Mouse (Mus musculus) liver, postnatal 0 days (tissue): ENCODE measurements around the gene AI854703. TPM values are rescaled to one million over a fixed set of nuclear protein-coding genes. Genes with fewer than 3 reads are reported as not detected.

Experiments used
- ATAC-seq: fragments of 200-750 bp; cut with Nextera tagmentation; 2 replicates; pipeline ENCODE4 v1.8.0; 2017; ENCODE audit warnings: mild to moderate bottlenecking, moderate library complexity
- DNase-seq: peaks from one replicate; pipeline ENCODE4 v3.0.0-alpha.2; 2016
- H3K27ac ChIP-seq: fragments of 300-500 bp; sonication (generic); 2 replicates; pipeline ENCODE4 v1.5.1; 2014; ENCODE audit warnings: antibody characterized with exemption, moderate library complexity, mild to moderate bottlenecking, low read depth
- H3K27me3 ChIP-seq: fragments of 300-500 bp; sonication (generic); 2 replicates; pipeline ENCODE4 v1.6.1; 2014; ENCODE audit warnings: low read length, control low read depth, mixed read lengths; ENCODE audit not compliant: insufficient read depth
- H3K36me3 ChIP-seq: fragments of 300-500 bp; sonication (generic); replicated peaks from 2 replicates; pipeline ENCODE4 v1.6.1; 2014; ENCODE audit warnings: mild to moderate bottlenecking, control low read depth, low read length, moderate library complexity, mixed read lengths; ENCODE audit not compliant: insufficient read depth
- H3K4me1 ChIP-seq: fragments of 300-500 bp; sonication (generic); 2 replicates; pipeline ENCODE4 v1.6.1; 2014; ENCODE audit warnings: antibody characterized with exemption, mild to moderate bottlenecking, control low read depth; ENCODE audit not compliant: insufficient read depth
- H3K4me2 ChIP-seq: fragments of 300-500 bp; sonication (generic); 2 replicates; pipeline ENCODE4 v1.6.1; 2014; ENCODE audit warnings: low read depth, mild to moderate bottlenecking, low read length, moderate library complexity, mixed read lengths
- H3K4me3 ChIP-seq: fragments of 300-500 bp; sonication (generic); 2 replicates; pipeline ENCODE4 v1.5.1; 2014; ENCODE audit warnings: low read depth, low read length
- H3K9ac ChIP-seq: fragments of 300-500 bp; sonication (generic); replicated peaks from 2 replicates; pipeline ENCODE4 v1.6.1; 2014; ENCODE audit warnings: mild to moderate bottlenecking, moderate library complexity
- H3K9me3 ChIP-seq: fragments of 300-500 bp; sonication (generic); 2 replicates; pipeline ENCODE4 v1.6.1; 2016; ENCODE audit warnings: mild to moderate bottlenecking, control low read depth, low read length, mixed read lengths
- CTCF ChIP-seq: sonication (generic); IDR thresholded peaks from 2 replicates; pipeline ENCODE4 v1.5.1; 2016; ENCODE audit warnings: antibody characterized with exemption, low read depth
- EP300 ChIP-seq: IDR thresholded peaks from 2 replicates; pipeline ENCODE4 v1.6.1; 2016; ENCODE audit warnings: antibody characterized with exemption, low read depth, mild to moderate bottlenecking
- WGBS: fragments of 180-500 bp; shearing (Covaris S2); extraction: QIAGEN DNeasy Blood & Tissue Kit; methylation state at CpG from one replicate; pipeline ENCODE4 v1.1.7; 2014; ENCODE audit not compliant: insufficient replicate concordance; 5-methylcytosine and 5-hydroxymethylcytosine counted together
- polyA plus RNA-seq: library from polyadenylated mRNA; unstranded; fragments of >200 nt; fragmentation: Nextera tagmentation; extraction: Ambion mirVana; gene quantifications from 2 replicates; pipeline ENCODE4 v1.2.1, GENCODE M21; 2015

AI854703 gene
- polyA plus RNA-seq: 0.16 and 0.20 TPM in 2 replicates

DNA sequence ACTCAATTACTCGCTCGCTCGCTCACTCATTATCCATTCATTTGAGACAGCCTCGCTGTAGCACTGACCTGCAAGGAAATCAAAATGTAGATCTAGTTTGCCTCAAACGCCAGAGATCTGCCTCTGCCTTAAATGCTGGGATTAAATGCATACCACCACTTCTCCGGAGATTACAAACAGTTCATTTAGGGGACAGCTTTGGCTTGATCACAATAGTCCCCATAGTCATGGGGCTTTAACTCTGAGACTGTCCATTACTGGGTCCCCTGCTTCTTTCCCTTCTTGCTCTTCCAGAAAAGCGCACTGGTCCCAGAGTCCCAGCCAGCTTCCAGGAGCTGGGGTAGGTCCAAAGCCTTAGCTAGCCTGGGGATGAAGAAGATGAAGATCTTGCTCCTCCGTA, at the start of gene AI854703:
Gene AI854703, plus strand, starts transcription at position 301 of the 400 bp plus-strand sequence.
- Histone ChIP-seq H3K27ac (no peak within 1 kb of the TSS), H3K36me3 (no peaks in the 10 kb centered on the region), H3K4me1 (peaks cover 16% of the 10 kb centered on the region), H3K4me2 (peak within 1 kb of the TSS; percentile 79), H3K9ac (peak within 1 kb of the TSS; percentile 46), H3K9me3 (no peaks in the 10 kb centered on the region), H3K4me3 (peak within 1 kb of the TSS; percentile 42), H3K27me3 (peaks cover 20% of the 10 kb centered on the region)
- TF ChIP-seq CTCF (no peak), EP300 (no peak)
- ATAC-seq (no peak), DNase-seq (no peak)
- 52% methylated on average over 8 of the region's 8 CpGs for WGBS

DNA sequence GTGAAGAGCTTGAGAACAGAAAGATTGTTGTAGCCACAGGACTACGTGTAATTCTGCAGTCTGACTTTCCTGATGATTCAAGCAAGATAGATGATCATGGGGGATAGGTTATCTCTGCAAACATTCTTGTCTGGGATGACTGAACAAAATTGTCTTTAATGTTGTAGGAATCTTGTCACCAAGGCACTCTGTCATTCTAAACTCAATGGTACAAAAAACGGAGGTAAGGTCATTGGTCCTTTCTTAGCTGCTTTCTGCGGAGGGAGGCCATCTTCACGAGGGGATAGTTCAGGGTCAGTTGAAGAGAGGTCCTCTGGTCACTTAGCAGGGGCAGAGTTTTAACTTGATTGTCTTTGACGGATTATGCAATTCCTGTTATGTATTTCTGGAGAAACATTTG, 47.8 kb upstream of the AI854703 start:
- TF ChIP-seq EP300: no peak
- TF ChIP-seq CTCF: no peak
- no peaks in the 10 kb centered on the region for H3K9me3 ChIP-seq
- no peaks in the 10 kb centered on the region for H3K4me1 ChIP-seq
- H3K4me2 ChIP-seq: no peak overlapping the region
- no peak overlapping the region for H3K9ac ChIP-seq
- H3K36me3 ChIP-seq: no peaks in the 10 kb centered on the region
- no peak for ATAC-seq
- no peak overlapping the region for H3K4me3 ChIP-seq
- no peaks in the 10 kb centered on the region for H3K27me3 ChIP-seq
- 43% methylated on average over 5 of the region's 5 CpGs for WGBS
- no peak for DNase-seq
- peak overlapping the region; percentile 55 for H3K27ac ChIP-seq

DNA sequence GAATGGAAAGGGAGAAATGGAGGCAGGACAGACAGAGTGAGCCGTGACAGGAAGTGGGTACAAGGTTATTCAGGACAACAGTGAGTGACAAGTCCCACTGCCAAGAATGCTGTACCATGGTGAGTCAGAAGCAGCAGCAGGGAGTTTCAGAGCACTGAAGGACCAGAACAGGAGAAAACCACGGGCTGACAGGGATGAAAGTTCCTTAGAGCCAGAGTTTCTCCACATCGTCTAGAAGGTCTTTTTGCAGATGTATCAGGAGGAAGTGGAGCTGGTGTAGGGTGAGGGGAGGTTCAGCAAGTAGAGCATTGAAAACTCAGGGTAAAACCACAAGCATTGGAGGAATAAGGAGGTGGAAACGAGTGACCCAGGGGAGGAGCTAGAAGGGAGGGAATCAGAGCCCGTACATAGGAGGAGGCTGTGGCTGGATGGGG, 47.3 kb upstream of the AI854703 start:
- no peak for TF ChIP-seq EP300
- no peak for TF ChIP-seq CTCF
- Histone ChIP-seq H3K4me3 (no peak overlapping the region), H3K4me2 (0 out of 2 replicates have a peak overlapping the region, but pooled peaks have one; percentile 13), H3K9ac (no peak overlapping the region), H3K4me1 (no peaks in the 10 kb centered on the region), H3K27me3 (no peaks in the 10 kb centered on the region), H3K9me3 (no peaks in the 10 kb centered on the region), H3K27ac (peak overlapping the region; percentile 55), H3K36me3 (no peaks in the 10 kb centered on the region)
- no peak for ATAC-seq
- no peak for DNase-seq
- 13% methylated on average over 5 of the region's 5 CpGs for WGBS

DNA sequence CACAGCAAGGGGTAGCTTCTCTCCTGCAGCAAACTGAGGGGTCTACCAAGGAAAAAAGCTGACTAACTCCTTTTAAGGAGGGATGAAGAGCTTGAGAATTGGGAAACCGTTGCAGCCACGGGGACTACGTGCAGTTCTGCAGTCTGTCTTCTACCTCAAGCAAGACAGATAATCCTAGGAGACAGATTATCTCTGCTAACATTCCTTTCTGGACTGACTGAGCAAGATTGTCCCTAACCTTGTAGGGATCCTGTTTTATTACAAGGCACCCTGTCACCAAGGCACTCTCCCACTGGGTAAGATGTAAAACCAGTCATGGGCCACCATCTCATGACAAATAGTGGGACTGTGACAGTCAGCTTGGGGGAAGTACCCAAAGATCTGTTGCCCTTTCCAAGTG, 45.3 kb upstream of the AI854703 start:
- ATAC-seq: no peak
- DNase-seq: no peak
- H3K36me3 ChIP-seq: no peaks in the 10 kb centered on the region
- no peak overlapping the region for H3K9ac ChIP-seq
- H3K4me2 ChIP-seq: no peak overlapping the region
- H3K4me1 ChIP-seq: no peaks in the 10 kb centered on the region
- no peak overlapping the region for H3K4me3 ChIP-seq
- no peaks in the 10 kb centered on the region for H3K27me3 ChIP-seq
- TF ChIP-seq CTCF: no peak
- TF ChIP-seq EP300: no peak
- H3K9me3 ChIP-seq: peaks cover under 1% of the 10 kb centered on the region; the same call in 1 of the 2 replicates
- no peak overlapping the region for H3K27ac ChIP-seq
- 57% methylated on average over 3 of the region's 3 CpGs for WGBS

DNA sequence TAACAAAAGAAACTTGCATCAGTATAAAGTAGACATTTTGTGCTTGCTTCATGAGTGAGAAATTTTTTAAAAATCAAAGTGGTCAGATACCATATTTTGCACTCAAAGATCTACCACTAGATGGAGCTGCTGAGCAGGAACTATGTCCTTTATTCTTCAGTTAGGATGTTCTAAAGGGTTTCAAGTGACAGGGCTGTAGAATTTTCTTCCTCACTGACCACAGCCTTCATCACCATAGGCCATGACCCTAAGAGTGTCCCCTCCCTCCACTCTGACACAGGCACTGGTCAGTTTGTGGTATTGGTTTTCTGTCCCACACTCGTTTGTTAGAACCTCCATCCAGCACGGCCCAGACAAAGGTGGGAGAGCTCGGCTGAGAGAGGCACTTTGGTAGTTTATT, 44.5 kb upstream of the AI854703 start:
- Histone ChIP-seq H3K27ac (no peak overlapping the region), H3K36me3 (no peaks in the 10 kb centered on the region), H3K4me3 (no peak overlapping the region), H3K4me2 (no peak overlapping the region), H3K9ac (no peak overlapping the region), H3K9me3 (peaks cover 2% of the 10 kb centered on the region; the same call in 1 of the 2 replicates), H3K4me1 (no peaks in the 10 kb centered on the region), H3K27me3 (no peaks in the 10 kb centered on the region)
- DNase-seq (no peak), ATAC-seq (no peak)
- peak; percentile 80 for TF ChIP-seq CTCF
- no peak for TF ChIP-seq EP300
- 64% methylated on average over 3 of the region's 3 CpGs for WGBS

DNA sequence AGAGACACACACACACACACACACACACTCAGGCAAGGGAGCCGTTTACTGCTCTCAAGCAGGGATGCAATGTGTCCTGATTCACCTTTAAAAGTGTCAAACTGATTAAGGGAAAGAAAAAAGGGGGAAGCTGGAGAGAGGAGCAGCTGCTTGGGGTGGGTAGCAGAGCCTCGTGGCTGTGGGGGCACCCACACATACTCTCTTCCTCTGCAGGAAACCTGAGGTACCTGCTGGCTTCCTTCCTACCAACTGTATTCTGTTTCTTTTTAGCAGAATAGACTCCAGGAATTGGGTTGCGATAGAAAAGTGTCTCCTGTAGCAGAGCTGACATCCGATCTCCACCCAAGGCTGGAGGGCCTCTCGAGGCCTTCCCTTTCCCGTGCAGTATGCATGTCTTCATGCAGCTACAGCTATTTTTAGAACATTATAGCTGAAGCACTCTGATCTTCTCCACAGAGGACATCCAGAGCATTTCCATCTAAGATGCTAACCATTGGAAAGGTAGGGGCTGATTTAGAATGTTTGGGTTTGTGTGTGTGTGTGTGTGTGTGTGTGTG, 37.3 kb upstream of the AI854703 start, which contains the start of gene Gm45021:
Gene Gm45021, plus strand, starts transcription at position 417 of the 557 bp plus-strand sequence.
- H3K4me2 ChIP-seq: no peak within 1 kb of the TSS
- peaks cover 2% of the 10 kb centered on the region; the same call in 1 of the 2 replicates for H3K9me3 ChIP-seq
- WGBS: 34% methylated on average over 6 of the region's 6 CpGs
- no peak within 1 kb of the TSS for H3K4me3 ChIP-seq
- no peak within 1 kb of the TSS for H3K9ac ChIP-seq
- H3K27ac ChIP-seq: peak within 1 kb of the TSS; percentile 44; the same call in 1 of the 2 replicates
- DNase-seq: no peak
- ATAC-seq: no peak
- no peaks in the 10 kb centered on the region for H3K27me3 ChIP-seq
- no peaks in the 10 kb centered on the region for H3K36me3 ChIP-seq
- TF ChIP-seq CTCF (no peak), EP300 (no peak)
- H3K4me1 ChIP-seq: peaks cover 17% of the 10 kb centered on the region
